Mouse (Mus musculus) naive thymus-derived CD4-positive, alpha-beta T cell, adult 5 months (primary cell): ENCODE data around the gene Acer1. TPM values are rescaled to one million over a fixed set of nuclear protein-coding genes. Genes with fewer than 3 reads are reported as not detected.

Source experiments
- polyA plus RNA-seq: library from polyadenylated mRNA; unstranded; fragments of 100-300 nt; shearing (Covaris generic); gene quantifications from one replicate; pipeline ENCODE4 v1.2.1, GENCODE M21; 2017

Acer1 gene
- not detected for polyA plus RNA-seq

DNA sequence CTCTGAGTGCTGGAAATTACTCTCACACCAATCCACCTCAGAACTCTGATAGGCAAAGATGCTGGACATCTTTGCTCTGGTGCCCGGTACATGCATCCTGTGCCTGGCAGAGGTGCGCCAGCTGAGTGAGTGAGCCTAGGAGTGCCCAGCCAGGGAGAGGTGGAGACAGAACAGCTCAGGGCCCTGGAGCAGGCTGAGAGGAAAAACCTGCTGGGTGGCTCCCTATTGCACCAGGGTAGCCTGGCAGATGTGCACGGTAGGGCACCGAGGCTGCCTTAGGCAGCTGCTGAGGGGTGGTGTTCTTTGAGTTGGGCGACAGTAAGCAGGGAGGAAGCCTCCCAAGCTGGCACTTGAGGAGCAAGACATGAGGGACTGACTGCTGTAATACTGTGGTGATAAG, at the start of gene Acer1:
Gene Acer1 (minus strand): TSS at position 114 of the 400 bp plus-strand sequence.

DNA sequence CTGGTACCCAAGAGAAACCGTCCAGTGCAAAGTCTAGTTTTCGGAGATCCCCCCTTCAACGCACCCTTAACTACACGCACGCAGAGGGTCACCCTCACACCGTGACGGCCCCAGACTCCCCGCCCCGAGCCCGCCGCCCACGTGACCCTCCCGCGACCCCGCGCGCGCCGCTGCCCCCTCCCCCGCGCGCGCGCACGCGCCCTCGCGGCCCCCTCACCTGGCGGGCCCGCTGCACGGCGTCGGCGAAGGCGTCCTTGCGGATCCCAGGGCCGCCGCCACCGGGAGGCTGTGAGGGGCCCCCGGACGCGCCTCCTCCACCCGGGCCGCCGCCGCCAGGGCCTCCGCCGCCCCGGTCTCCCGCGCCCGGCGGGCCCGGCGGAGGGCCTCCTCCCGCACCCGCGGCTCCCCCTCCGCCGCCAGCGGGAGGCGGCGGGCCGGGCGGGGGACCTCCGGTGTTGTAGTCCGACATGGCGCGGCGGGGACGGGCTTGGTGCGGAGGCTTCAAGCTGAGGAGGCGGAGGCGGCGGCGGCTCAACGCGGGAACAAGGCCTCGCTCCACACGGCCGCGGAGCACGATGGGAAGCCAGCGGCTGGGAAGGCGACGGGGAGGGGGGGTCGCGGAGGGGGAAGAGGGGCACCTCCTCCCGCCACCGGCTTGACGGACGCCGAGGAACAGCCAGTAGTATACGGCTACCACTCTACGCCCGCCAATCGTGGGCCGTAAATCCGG, 49.2 kb upstream of the Acer1 start, which contains the start of gene Khsrp:
Gene Khsrp (minus strand): TSS at position 592 of the 730 bp plus-strand sequence.

DNA sequence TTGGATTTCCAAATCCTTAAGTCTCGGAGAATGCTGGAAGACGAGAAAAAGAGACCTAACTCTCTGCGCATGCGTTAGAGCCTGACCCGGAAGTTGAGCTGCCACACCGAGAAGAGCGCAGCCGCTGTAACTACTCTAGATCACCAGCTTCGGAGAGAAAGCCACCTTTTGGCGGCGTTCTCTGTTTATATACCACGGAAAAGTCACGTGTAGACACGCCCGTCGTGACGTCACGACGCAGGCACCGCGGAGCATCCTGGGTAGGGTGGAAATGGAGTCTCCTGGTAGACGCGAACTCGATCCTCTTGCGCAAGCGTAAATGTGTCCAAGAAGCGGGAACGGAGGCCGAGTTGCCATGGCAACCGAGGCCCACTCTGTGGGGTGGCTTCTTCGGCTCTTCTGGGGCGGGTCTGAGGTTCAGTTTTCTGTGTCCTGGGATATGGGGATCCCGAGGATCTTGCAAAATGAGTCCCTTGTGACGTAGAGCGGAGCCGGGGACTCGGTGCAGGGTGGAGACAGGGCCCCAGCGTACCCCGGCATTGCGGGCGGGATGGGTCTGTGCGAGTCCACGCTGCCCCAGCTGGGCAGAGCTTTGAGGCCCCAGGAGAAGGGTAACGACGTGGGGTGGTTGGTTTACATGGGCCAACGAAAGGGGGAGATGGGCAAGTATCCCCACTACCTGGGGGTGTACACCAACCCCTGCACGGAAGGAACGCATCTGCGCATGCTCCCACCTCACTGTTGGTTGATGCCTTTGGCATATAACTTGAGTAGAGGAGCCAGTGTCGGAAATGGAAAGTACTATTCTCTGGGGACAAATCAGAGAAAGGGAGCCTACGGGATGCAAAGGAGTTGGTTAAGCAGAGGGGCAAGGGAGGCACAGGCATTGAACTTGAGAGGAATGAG, 29.6 kb upstream of the Acer1 start, which contains the start of the genes Gtf2f1 and Gm17949:
Gene Gtf2f1 (minus strand): TSS at position 53 of the 906 bp plus-strand sequence.
Gene Gm17949 (plus strand): TSS at position 234 of the 906 bp plus-strand sequence.

DNA sequence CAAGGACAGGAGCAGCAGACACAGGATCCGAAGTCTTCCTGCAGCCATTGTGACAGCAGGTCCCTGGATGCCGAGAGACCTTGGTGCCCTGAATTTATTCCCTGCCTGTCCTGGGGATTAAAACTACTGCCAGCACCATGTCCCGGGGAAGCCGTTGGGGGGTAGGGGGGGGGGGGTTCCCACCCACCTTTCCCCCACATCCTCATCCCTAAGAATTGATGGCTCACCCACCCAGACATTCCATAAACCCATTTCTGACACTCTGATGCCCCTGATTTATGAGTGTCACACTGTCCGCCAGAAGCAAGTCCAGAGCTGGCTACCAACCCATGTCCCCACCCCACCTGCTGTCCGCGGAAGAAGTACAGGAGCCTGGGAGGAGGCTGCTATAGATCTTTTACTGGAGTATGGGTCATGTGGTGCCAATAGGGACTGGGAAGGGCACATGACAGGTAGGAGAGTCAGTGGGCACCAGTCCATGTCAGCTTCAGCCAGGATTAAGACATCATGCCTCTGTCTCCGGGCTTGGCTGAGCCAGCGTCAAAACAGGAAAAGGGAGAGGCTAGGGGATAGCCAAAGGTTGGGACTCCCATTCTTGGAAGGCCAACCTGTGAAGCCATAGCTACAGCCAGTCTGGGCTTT, 18.2 kb upstream of the Acer1 start, which contains the start of gene Pspn:
Gene Pspn (minus strand): TSS at position 51 of the 642 bp plus-strand sequence.

DNA sequence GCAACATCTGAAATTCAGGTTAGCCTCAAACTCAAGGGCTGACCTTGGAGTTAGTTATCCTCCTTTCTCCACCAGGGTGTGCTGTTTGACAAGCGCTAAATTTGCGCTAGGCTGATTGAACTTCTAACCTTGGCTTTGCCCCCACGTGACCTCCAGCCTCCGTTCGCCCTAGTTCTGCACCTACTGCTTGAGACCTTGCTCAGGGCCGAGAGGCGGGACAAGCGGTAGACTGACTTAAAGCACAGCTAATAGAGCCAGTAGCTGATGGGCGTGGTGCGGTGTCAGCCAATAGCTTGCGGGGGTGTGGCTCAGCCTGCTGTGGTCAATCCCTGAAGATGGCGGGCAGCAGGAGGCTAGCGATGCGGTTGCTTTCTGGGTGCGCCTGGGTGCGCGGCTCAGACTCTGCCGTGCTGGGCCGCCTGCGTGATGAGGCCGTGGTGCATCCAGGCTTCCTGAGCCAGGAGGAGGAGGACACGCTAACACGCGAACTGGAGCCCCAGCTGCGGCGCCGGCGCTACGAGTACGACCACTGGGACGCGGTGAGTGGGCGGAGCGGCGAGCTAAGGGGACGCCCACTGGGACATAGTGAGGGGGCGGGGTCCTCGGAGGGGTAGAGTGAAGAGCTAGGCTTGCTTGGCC, 15.2 kb upstream of the Acer1 start, which contains the start of gene Alkbh7:
Gene Alkbh7 (plus strand): TSS at position 311 of the 639 bp plus-strand sequence.

DNA sequence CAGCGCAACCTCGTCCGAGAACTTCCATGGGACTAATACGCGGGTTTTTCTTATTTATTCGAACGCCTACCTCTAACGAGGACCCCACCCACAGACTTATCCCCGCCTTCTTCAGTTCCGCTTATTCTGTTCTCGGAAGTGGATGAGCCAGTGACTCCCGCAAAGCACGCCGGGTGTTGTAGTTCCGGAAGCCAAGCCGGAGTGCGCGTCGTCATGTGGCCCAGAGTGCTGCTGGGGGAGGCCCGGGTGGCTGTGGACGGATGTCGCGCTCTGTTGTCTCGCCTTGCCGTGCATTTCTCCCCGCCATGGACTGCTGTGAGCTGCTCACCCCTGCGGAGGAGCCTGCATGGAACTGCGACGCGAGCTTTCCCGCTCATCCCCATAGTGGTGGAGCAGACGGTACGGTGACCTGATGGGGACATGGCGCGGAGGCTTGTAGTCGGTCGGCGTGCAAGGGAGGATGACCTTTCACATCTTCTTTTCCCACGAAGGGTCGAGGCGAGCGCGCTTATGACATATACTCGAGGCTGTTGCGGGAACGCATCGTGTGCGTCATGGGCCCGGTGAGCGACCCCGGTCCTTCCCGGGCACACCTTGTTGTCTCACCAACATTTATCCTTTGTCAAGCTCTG, 8.3 kb upstream of the Acer1 start, which contains the start of gene Clpp:
Gene Clpp (plus strand): TSS at position 191 of the 632 bp plus-strand sequence.

DNA sequence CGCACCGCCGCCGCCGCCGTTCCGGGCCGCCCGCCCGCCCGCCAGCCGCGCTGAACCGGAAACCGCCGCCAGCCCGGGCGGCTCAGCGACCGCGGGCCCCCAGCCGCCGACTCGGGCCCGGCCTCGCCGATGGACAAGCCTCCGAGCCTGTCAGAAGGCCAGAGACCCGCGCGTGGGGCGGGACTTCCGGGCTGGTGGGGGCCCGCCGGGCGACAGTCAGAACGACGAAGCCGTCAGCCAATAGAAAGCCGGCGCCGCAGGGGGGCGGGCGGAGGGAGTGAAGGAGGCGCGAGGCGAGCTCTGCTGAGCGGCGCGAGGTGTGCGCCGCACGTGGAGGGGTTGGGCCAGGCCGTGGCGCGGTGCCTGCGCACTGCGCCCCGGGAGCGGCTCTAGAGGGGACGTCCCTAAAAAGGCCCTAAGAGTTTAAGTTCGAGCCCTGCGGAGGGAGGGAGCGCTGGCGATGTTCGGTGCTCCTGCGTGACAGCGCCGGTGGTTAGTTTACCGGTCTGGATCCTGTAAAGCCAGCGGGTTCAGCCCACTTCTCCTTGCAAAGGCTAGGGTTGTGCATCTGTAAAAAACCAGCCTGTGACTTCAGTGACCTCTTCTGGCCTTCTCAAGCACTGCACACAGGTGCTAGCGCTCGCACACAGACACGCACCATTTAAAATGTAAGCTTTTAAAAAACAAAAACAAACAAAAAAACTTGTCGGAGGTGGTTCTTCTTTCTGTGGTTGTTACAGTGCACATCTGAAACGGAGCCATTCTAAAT, 46.4 kb downstream of the Acer1 start, which contains the start of gene Mllt1:
Gene Mllt1 (minus strand): TSS at position 53 of the 769 bp plus-strand sequence.

Other genes with a start within 250 kb of the Acer1 start
- not detected for gene Nrtn, start 224.6 kb downstream of the Acer1 start, polyA plus RNA-seq
- 60.0 TPM for gene Dus3l, start 217.4 kb downstream of the Acer1 start, polyA plus RNA-seq
- 1.5 TPM for gene Prr22, start 211.9 kb downstream of the Acer1 start, polyA plus RNA-seq
- gene Rfx2, start 151.1 kb downstream of the Acer1 start, polyA plus RNA-seq, result 1.8 TPM
- gene Acsbg2, start 107.7 kb downstream of the Acer1 start, polyA plus RNA-seq, result not detected
- not detected for gene 1700061G19Rik, start 106.6 kb downstream of the Acer1 start, polyA plus RNA-seq
- 26.1 TPM for gene Mllt1, start 46.7 kb downstream of the Acer1 start, polyA plus RNA-seq
- 48.3 TPM for gene Clpp, start 8.2 kb upstream of the Acer1 start, polyA plus RNA-seq
- gene Alkbh7, start 15.2 kb upstream of the Acer1 start, polyA plus RNA-seq, result 17.1 TPM
- not detected for gene Pspn, start 17.9 kb upstream of the Acer1 start, polyA plus RNA-seq
- gene Gtf2f1, start 29.2 kb upstream of the Acer1 start, polyA plus RNA-seq, result 71.2 TPM
- gene Gm17949, start 29.3 kb upstream of the Acer1 start, polyA plus RNA-seq, result 1.1 TPM
- 60.8 TPM for gene Khsrp, start 49.4 kb upstream of the Acer1 start, polyA plus RNA-seq
- gene Slc25a41, start 59.5 kb upstream of the Acer1 start, polyA plus RNA-seq, result not detected
- gene Crb3, start 77.0 kb upstream of the Acer1 start, polyA plus RNA-seq, result 1.7 TPM
- gene Slc25a23, start 77.7 kb upstream of the Acer1 start, polyA plus RNA-seq, result 13.0 TPM
- gene Dennd1c, start 96.4 kb upstream of the Acer1 start, polyA plus RNA-seq, result 126 TPM
- gene Tubb4a, start 105.7 kb upstream of the Acer1 start, polyA plus RNA-seq, result 1.1 TPM
- 3.9 TPM for gene Tnfsf9, start 123.2 kb upstream of the Acer1 start, polyA plus RNA-seq
- not detected for gene Cd70, start 167.7 kb upstream of the Acer1 start, polyA plus RNA-seq
- gene Tnfsf14, start 212.1 kb upstream of the Acer1 start, polyA plus RNA-seq, result not detected
- gene C3, start 246.0 kb upstream of the Acer1 start, polyA plus RNA-seq, result not detected